Mouse (Mus musculus) spleen, postnatal 0 days (tissue): ENCODE results near the gene Cks1brt. TPM values are rescaled to one million over a fixed set of nuclear protein-coding genes. Genes with fewer than 3 reads are reported as not detected.

ENCODE experiments used
- polyA plus RNA-seq: library from polyadenylated mRNA; unstranded; fragments of >200 nt; fragmentation: Nextera tagmentation; extraction: Ambion mirVana; gene quantifications from 2 replicates; pipeline ENCODE4 v1.2.1, GENCODE M21; 2015

Cks1brt gene
- polyA plus RNA-seq = not detected in 2 replicates

GRCm38 (mm10) chr8:85151624-85152023, at the start of gene Cks1brt:
TSS of gene Cks1brt (plus strand) at chr8:85151924.

GRCm38 (mm10) chr8:85122995-85123394, 28.7 kb upstream of the Cks1brt start, which contains the start of gene Zfp791:
TSS of gene Zfp791 (minus strand) at chr8:85123095.

Other genes with a start within 250 kb of the Cks1brt start
- 323 and 405 TPM in 2 replicates for gene Klf1, start 250.0 kb upstream of the Cks1brt start, polyA plus RNA-seq
- 29.2 TPM in 2 replicates for gene Dnase2a, start 243.4 kb upstream of the Cks1brt start, polyA plus RNA-seq
- gene Mast1, start 214.6 kb upstream of the Cks1brt start, polyA plus RNA-seq = 0.22 and 0.30 TPM in 2 replicates
- 0.19 TPM in 1 of 2 replicates, not detected in the other for gene Rtbdn, start 204.9 kb upstream of the Cks1brt start, polyA plus RNA-seq
- gene Gm49661, start 182.5 kb upstream of the Cks1brt start, polyA plus RNA-seq = not detected in 2 replicates
- gene Prdx2, start 182.3 kb upstream of the Cks1brt start, polyA plus RNA-seq = 1,795 and 2,054 TPM in 2 replicates
- 139 and 165 TPM in 2 replicates for gene Rnaseh2a, start 182.2 kb upstream of the Cks1brt start, polyA plus RNA-seq
- gene Junb, start 173.2 kb upstream of the Cks1brt start, polyA plus RNA-seq = 22.6 and 26.1 TPM in 2 replicates
- gene Hook2, start 161.3 kb upstream of the Cks1brt start, polyA plus RNA-seq = 5.2 and 5.7 TPM in 2 replicates
- 0.08 TPM in 1 of 2 replicates, not detected in the other for gene Best2, start 137.4 kb upstream of the Cks1brt start, polyA plus RNA-seq
- gene Asna1, start 126.6 kb upstream of the Cks1brt start, polyA plus RNA-seq = 59.9 and 62.1 TPM in 2 replicates
- gene Trir, start 125.1 kb upstream of the Cks1brt start, polyA plus RNA-seq = 96.0 and 106 TPM in 2 replicates
- gene Tnpo2, start 115.0 kb upstream of the Cks1brt start, polyA plus RNA-seq = 16.3 and 17.1 TPM in 2 replicates
- 7.7 and 11.9 TPM in 2 replicates for gene Fbxw9, start 91.9 kb upstream of the Cks1brt start, polyA plus RNA-seq
- 0.51 TPM in 1 of 2 replicates, not detected in the other for gene Gm5741, start 83.9 kb upstream of the Cks1brt start, polyA plus RNA-seq
- 34.8 and 37.4 TPM in 2 replicates for gene Dhps, start 80.2 kb upstream of the Cks1brt start, polyA plus RNA-seq
- gene Wdr83os, start 71.2 kb upstream of the Cks1brt start, polyA plus RNA-seq = 100 and 103 TPM in 2 replicates
- gene Wdr83, start 70.6 kb upstream of the Cks1brt start, polyA plus RNA-seq = 28.5 and 33.2 TPM in 2 replicates
- gene Man2b1, start 68.7 kb upstream of the Cks1brt start, polyA plus RNA-seq = 41.9 and 56.5 TPM in 2 replicates
- 0.40 and 0.47 TPM in 2 replicates for gene Zfp791, start 28.8 kb upstream of the Cks1brt start, polyA plus RNA-seq
- gene Olfr371, start 74.1 kb downstream of the Cks1brt start, polyA plus RNA-seq = not detected in 2 replicates
- gene Orc6, start 147.7 kb downstream of the Cks1brt start, polyA plus RNA-seq = 118 and 132 TPM in 2 replicates
- gene Vps35, start 147.9 kb downstream of the Cks1brt start, polyA plus RNA-seq = 83.0 and 83.2 TPM in 2 replicates
- gene Mylk3, start 234.4 kb downstream of the Cks1brt start, polyA plus RNA-seq = 75.1 and 79.7 TPM in 2 replicates